Mouse (Mus musculus) kidney, adult 2 months (tissue): ENCODE results near the gene Spdye4a.

ENCODE experiments used
- CTCF ChIP-seq: fragments of 200-500 bp; conservative IDR thresholded peaks from 2 replicates; pipeline ENCODE4 v1.5.1; 2011; ENCODE audit warnings: low read depth, mild to moderate bottlenecking, control low read depth, low read length, moderate library complexity, mixed read lengths; ENCODE audit not compliant: insufficient read depth, insufficient read length
- POLR2A ChIP-seq: fragments of 200-500 bp; IDR thresholded peaks from one replicate; pipeline ENCODE4 v1.6.1; 2011; ENCODE audit warnings: low read depth, low read length, control low read depth

DNA sequence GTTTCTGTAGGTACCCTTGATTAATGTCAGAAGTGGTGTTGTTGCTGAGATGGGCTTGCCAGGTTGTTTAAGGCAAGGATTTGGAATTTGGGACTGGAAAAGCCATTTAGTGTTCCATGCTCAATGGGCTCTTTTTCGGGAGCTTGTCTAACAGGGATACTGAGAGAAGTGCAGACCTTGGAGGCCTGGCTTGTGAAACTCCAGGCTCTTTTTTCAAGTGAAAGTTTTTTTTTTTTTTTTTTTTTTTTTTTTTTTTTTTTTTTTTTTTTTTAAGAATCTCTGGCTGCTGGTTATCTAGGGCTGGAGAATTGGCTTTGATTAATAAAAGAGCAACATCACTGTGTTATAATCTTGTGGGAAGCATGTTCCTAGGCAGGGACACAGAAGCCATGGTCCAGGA lies 4.4 kb downstream of the Spdye4a start:
- TF ChIP-seq CTCF (no peak), POLR2A (no peak)
